Mouse (Mus musculus) liver, postnatal 0 days (tissue): ENCODE measurements around the gene Armh3.

Source experiments
- CTCF ChIP-seq: sonication (generic); IDR thresholded peaks from 2 replicates; pipeline ENCODE4 v1.5.1; 2016; ENCODE audit warnings: antibody characterized with exemption, low read depth
- EP300 ChIP-seq: IDR thresholded peaks from 2 replicates; pipeline ENCODE4 v1.6.1; 2016; ENCODE audit warnings: antibody characterized with exemption, low read depth, mild to moderate bottlenecking

DNA sequence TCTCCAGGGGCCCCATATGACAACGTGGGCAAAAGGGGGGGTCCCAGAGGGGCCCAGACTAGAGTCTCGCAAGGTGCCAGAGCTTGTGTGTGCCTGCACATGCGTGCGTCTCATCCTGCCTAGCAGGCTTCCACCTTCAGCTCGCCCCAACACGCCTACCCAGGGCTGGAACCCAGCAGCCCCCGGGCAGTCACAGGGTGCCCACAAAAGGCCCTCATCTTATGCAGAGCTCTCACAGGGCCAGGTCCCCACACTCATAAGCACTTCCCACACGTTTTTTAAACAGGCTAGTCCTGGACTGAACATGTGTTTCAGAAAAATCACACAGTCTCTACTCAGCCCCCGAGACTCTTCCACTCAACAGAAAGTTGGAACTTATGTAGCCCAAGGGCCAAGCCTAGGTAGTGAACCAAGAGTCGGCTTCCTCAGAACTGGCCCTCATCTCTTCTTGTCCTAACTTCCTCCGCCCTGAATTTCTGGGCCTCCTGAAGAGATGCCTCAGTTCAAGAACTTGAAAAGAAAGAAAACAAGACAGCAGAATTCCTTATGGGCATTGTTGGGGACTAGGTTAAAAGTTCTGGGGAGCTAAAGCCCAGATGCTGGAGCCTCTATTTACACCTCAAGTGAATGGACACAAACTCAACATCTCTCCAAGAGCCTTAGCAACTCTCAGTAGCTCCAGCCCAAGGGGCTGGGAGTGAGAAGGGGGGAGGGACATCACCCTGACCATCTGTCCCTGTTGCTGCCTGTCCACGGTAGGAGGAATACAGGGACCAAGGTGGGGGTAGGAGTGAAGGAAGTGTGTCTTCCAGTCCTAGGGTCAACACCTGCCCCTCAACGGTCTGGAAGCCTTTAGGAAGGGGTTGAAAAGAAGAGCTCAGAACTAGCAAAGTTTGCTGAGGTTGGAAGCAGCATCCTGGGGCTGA is 39.9 kb upstream of the Armh3 start:
- no peak for TF ChIP-seq CTCF
- TF ChIP-seq EP300, result no peak
